Mouse (Mus musculus): ENCODE results near the gene Thoc3. TPM values are rescaled to one million over a fixed set of nuclear protein-coding genes. Genes with fewer than 3 reads are reported as not detected.

Thoc3 gene
- polyA plus RNA-seq, 1 experiment from 2014 or later, result 96.5 TPM

DNA sequence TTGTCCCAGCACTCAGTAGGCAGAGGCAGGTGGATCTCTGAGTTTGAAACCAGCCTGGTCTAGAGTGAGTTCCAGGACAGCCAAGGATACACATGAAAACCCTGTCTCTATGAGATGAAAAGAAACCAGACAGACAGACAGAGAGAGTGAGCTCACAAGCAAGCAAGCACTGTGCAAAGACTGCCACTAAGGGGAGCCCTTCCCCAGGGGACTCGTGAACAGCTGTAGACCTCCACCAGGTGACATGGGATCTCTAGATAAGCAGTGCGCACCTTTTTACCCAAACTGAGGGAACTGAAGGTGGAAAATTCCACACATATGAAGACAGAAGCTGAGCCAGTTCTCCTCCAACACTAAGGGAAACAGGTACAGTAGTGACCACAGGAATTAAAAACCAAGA, 11.6 kb downstream of the Thoc3 start:
- 62% methylated on average over 2 of the region's 2 CpGs for WGBS
- Histone ChIP-seq H3K9me3 (replicated peaks; ENCODE audit: control insufficient read depth, low read length) (no peaks in the 10 kb centered on the region), H3K4me2 (ENCODE audit: low read depth, low read length) (no peak overlapping the region), H3K27ac (ENCODE audit: low read length) (no peak overlapping the region), H3K9ac (ENCODE audit: low read length) (no peak overlapping the region), H3K4me1 (ENCODE audit: control insufficient read depth, insufficient read depth, low read length) (0 out of 2 replicates have a peak, but pooled peaks cover 3% of the 10 kb centered on the region), H3K4me3 (replicated peaks; ENCODE audit: low read length) (no peak overlapping the region), H3K36me3 (ENCODE audit: control insufficient read depth, insufficient read depth, low read length) (peaks cover 29% of the 10 kb centered on the region), H3K27me3 (ENCODE audit: control insufficient read depth, insufficient read depth, low read length) (no peaks in the 10 kb centered on the region)
- ATAC-seq (ENCODE audit: insufficient read depth, low FRiP score), result no peak

DNA sequence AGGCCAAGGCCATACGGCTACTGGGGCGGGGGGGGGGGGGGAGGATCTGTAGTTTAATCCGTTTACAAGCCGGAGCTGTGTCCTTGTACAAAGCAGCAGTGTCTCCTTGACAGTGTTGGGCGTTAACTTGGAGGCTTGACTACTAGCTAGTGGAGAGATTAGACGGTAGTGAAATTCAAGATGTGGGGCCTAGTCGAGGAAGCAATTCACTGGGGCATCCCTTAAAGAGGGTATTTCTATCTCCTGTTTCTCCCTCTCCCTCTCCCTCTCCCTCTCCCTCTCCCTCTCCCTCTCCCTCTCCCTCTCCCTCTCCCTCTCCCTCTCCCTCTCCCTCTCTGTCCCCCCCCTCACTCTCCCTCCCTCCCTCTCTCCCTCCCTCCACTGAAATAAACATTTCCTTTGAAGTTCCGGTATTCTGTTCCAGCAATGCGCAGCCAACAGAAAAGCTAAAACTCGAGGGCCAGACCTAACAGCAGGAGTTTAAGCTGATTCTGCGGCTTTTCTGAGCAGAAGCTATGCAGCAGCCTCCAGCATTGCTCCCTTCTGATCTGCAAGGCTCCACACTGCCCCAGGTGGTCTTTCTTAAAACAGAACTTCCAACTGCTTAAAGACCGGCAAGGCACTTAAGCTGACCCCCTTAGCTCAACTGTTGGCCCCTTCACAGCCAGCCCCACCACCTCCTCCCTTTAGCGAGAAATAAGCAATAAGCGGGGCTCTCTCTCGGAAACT, 21.0 kb downstream of the Thoc3 start:
- Histone ChIP-seq H3K36me3 (ENCODE audit: control insufficient read depth, insufficient read depth, low read length) (no peaks in the 10 kb centered on the region), H3K4me2 (ENCODE audit: low read depth, low read length) (peak overlapping the region; percentile 28; the same call in 1 of the 2 replicates), H3K4me1 (ENCODE audit: control insufficient read depth, insufficient read depth, low read length) (peaks cover 10% of the 10 kb centered on the region), H3K9ac (ENCODE audit: low read length) (peak overlapping the region; percentile 59; the same call in 1 of the 2 replicates), H3K27ac (ENCODE audit: low read length) (peak overlapping the region; percentile 5; the same call in 1 of the 2 replicates), H3K27me3 (ENCODE audit: control insufficient read depth, insufficient read depth, low read length) (no peaks in the 10 kb centered on the region), H3K4me3 (replicated peaks; ENCODE audit: low read length) (no peak overlapping the region), H3K9me3 (replicated peaks; ENCODE audit: control insufficient read depth, low read length) (no peaks in the 10 kb centered on the region)
- peak; percentile 37; the same call in 1 of the 2 replicates for ATAC-seq (ENCODE audit: insufficient read depth, low FRiP score)
- 1% methylated on average over 15 of the region's 15 CpGs for WGBS

DNA sequence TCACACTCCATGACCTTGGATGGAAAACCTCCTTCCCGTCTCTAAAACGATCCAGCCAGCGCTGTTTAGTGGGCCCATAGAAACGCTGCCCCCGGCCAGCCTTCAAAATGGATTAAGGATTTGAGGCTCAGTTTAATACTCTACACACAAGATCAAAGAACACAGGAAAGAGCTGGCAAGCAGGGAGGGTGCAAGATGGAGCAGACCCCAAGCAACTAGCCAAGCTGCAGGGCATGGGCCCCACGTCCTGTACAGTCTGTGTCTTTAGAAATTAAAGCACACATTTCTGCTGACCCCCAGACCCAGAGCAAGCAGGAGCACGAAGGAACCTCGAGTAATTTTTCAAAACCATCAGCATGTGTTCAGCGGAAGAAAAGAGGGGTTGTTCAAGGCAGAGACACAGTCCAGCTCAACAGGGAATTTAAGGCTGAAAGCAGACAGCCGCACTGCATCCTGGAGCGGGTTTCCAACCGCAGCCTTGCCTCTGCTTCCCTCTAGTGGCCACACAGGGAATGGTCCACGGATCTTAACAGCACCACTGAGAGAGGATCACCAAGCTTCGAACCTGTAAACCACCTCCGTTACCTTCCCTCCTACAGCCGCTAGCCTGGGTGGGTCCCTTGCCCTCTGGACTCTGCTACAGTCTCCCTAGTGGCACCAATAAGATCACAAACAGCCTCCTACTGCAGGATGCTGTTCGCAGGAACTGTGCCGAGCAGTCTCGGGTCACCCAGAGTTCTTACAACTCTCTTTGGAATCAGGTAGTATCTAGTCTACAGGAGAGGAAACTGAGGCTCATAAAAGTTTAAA, 21.8 kb downstream of the Thoc3 start:
- no peaks in the 10 kb centered on the region for H3K9me3 ChIP-seq (replicated peaks; ENCODE audit: control insufficient read depth, low read length)
- H3K27ac ChIP-seq (ENCODE audit: low read length), result peak overlapping the region; percentile 2; the same call in 1 of the 2 replicates
- H3K27me3 ChIP-seq (ENCODE audit: control insufficient read depth, insufficient read depth, low read length), result no peaks in the 10 kb centered on the region
- peak overlapping the region; percentile 23; the same call in 1 of the 2 replicates for H3K4me2 ChIP-seq (ENCODE audit: low read depth, low read length)
- H3K9ac ChIP-seq (ENCODE audit: low read length), result peak overlapping the region; percentile 33; the same call in 1 of the 2 replicates
- WGBS, result 23% methylated on average over 19 of the region's 19 CpGs
- H3K4me1 ChIP-seq (ENCODE audit: control insufficient read depth, insufficient read depth, low read length), result peaks cover 10% of the 10 kb centered on the region
- no peaks in the 10 kb centered on the region for H3K36me3 ChIP-seq (ENCODE audit: control insufficient read depth, insufficient read depth, low read length)
- ATAC-seq (ENCODE audit: insufficient read depth, low FRiP score), result peak; percentile 81
- H3K4me3 ChIP-seq (replicated peaks; ENCODE audit: low read length), result no peak overlapping the region

DNA sequence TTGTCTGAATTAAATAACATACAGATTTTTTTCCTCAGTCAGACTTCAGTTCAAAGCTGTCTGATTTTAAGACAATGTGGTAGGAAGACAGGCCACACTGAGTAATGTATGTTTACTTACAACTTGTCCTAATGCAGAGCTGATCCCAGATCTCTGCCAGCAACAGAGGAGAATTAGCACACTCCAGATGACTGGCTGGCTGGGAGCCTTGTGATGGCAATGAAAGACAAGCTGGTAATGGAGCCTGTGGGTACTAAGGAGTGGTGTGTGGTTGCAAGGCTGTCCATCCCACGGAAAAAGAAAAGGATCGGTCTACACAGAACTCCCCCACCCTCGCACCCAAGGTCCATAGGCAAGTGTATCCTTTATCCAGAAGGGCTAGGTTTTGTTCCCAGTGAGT, 25.0 kb downstream of the Thoc3 start:
- Histone ChIP-seq H3K4me1 (ENCODE audit: control insufficient read depth, insufficient read depth, low read length) (peaks cover 16% of the 10 kb centered on the region), H3K4me2 (ENCODE audit: low read depth, low read length) (no peak overlapping the region)
- WGBS, result 76% methylated on average over 3 of the region's 3 CpGs

DNA sequence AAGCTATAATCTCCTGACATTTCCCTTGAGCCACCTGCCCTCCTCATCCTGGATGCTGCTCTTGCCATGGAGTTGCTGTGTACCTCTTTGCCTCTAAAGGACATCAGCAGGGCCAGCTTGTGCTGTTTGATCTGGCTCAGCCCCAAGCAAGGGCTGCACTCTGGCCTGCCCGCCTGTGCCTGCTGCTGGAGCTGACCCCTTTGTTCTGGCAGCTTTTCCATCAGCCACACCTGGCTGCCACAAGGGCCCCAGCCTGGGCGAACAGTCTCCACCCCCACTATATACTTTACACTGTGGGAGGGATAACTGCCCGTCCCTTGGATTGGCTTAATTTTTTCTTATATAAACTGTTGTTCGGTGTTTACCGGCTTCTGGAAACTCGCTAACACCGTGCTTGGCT, 28.7 kb downstream of the Thoc3 start:
- H3K9me3 ChIP-seq (replicated peaks; ENCODE audit: control insufficient read depth, low read length), result no peaks in the 10 kb centered on the region
- no peak overlapping the region for H3K4me3 ChIP-seq (replicated peaks; ENCODE audit: low read length)
- H3K4me2 ChIP-seq (ENCODE audit: low read depth, low read length), result no peak overlapping the region
- H3K36me3 ChIP-seq (ENCODE audit: control insufficient read depth, insufficient read depth, low read length), result no peaks in the 10 kb centered on the region
- no peak overlapping the region for H3K9ac ChIP-seq (ENCODE audit: low read length)
- H3K27me3 ChIP-seq (ENCODE audit: control insufficient read depth, insufficient read depth, low read length), result no peaks in the 10 kb centered on the region
- H3K4me1 ChIP-seq (ENCODE audit: control insufficient read depth, insufficient read depth, low read length), result 0 out of 2 replicates have a peak, but pooled peaks cover 8% of the 10 kb centered on the region
- H3K27ac ChIP-seq (ENCODE audit: low read length), result peak overlapping the region; percentile 66
- peak; percentile 89 for ATAC-seq (ENCODE audit: insufficient read depth, low FRiP score)
- 29% methylated on average over 7 of the region's 7 CpGs for WGBS

More for the DNA sequence above, 25.0 kb downstream of the Thoc3 start:
- Histone ChIP-seq H3K27ac (ENCODE audit: low read length) (no peak overlapping the region), H3K27me3 (ENCODE audit: control insufficient read depth, insufficient read depth, low read length) (no peaks in the 10 kb centered on the region), H3K4me3 (replicated peaks; ENCODE audit: low read length) (no peak overlapping the region), H3K9ac (ENCODE audit: low read length) (no peak overlapping the region), H3K9me3 (replicated peaks; ENCODE audit: control insufficient read depth, low read length) (no peaks in the 10 kb centered on the region), H3K36me3 (ENCODE audit: control insufficient read depth, insufficient read depth, low read length) (no peaks in the 10 kb centered on the region)
- no peak for ATAC-seq (ENCODE audit: insufficient read depth, low FRiP score)

DNA sequence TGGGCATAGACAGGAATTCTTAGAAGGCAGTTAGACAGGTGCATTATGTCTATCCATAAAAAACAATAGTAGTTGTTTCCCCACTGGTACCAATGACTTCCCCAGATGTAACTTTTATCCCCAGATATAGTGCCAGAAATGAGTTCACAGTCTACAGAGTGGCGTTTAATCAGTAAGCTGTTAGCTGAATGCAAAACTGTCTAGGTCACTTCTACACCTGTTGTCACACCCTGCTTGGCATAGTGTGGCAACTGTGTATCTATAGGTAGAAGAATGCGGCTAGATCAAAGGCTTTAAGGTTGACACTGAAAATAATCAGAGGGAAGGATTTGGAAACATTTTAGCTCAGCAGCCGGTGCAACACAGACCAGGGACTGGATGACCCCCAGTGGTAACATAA, 29.8 kb downstream of the Thoc3 start:
- H3K9ac ChIP-seq (ENCODE audit: low read length), result no peak overlapping the region
- no peak overlapping the region for H3K4me3 ChIP-seq (replicated peaks; ENCODE audit: low read length)
- H3K4me2 ChIP-seq (ENCODE audit: low read depth, low read length), result no peak overlapping the region
- peak overlapping the region; percentile 31; the same call in 1 of the 2 replicates for H3K27ac ChIP-seq (ENCODE audit: low read length)
- ATAC-seq (ENCODE audit: insufficient read depth, low FRiP score), result no peak
- no peaks in the 10 kb centered on the region for H3K9me3 ChIP-seq (replicated peaks; ENCODE audit: control insufficient read depth, low read length)
- H3K27me3 ChIP-seq (ENCODE audit: control insufficient read depth, insufficient read depth, low read length), result no peaks in the 10 kb centered on the region
- H3K4me1 ChIP-seq (ENCODE audit: control insufficient read depth, insufficient read depth, low read length), result 0 out of 2 replicates have a peak, but pooled peaks cover 8% of the 10 kb centered on the region
- H3K36me3 ChIP-seq (ENCODE audit: control insufficient read depth, insufficient read depth, low read length), result no peaks in the 10 kb centered on the region
- 45% methylated on average over 3 of the region's 3 CpGs for WGBS

DNA sequence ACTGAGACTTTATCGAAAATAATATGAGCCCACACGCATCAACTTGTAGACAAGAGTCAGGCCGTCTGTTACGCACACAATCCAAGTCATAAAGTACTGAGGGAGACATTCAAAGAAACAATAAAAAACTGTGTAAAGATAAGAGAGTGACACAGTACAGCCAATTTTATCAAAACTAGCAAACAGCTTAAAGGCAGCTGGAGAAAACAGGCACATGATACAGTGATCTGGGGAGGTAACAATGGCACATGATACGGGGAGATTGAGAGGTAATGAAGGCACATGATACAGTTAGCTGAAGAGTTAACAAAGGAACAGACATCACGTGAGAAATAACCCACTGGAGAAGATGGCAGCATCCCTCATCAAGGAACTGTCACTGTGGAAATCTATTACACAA, 31.6 kb downstream of the Thoc3 start:
- Histone ChIP-seq H3K4me3 (replicated peaks; ENCODE audit: low read length) (no peak overlapping the region), H3K4me1 (ENCODE audit: control insufficient read depth, insufficient read depth, low read length) (0 out of 2 replicates have a peak, but pooled peaks cover 8% of the 10 kb centered on the region), H3K27ac (ENCODE audit: low read length) (no peak overlapping the region), H3K36me3 (ENCODE audit: control insufficient read depth, insufficient read depth, low read length) (no peaks in the 10 kb centered on the region), H3K9me3 (replicated peaks; ENCODE audit: control insufficient read depth, low read length) (no peaks in the 10 kb centered on the region), H3K27me3 (ENCODE audit: control insufficient read depth, insufficient read depth, low read length) (no peaks in the 10 kb centered on the region), H3K9ac (ENCODE audit: low read length) (no peak overlapping the region), H3K4me2 (ENCODE audit: low read depth, low read length) (no peak overlapping the region)
- WGBS, result 72% methylated on average over 6 of the region's 6 CpGs
- ATAC-seq (ENCODE audit: insufficient read depth, low FRiP score), result no peak

DNA sequence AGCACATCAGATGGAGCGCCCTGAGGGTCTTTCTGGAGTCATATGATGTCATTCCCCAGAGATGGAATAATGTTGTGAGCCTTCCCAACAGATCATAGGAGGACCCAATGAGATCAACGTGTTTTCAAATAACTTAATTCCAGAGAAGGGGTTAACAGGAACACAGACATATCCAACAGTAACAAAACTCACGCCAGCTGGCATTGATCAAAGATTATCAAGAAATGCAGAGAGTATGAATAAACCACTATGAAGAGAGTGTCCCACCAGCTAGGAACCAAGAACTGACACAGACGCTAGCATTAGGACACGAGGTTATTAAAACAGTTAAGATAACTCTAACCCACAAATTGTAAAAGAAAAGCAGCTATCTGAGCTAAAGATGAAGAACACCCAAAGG, 32.0 kb downstream of the Thoc3 start:
- Histone ChIP-seq H3K9me3 (replicated peaks; ENCODE audit: control insufficient read depth, low read length) (no peaks in the 10 kb centered on the region), H3K27ac (ENCODE audit: low read length) (no peak overlapping the region), H3K9ac (ENCODE audit: low read length) (no peak overlapping the region), H3K36me3 (ENCODE audit: control insufficient read depth, insufficient read depth, low read length) (no peaks in the 10 kb centered on the region), H3K4me2 (ENCODE audit: low read depth, low read length) (no peak overlapping the region), H3K4me1 (ENCODE audit: control insufficient read depth, insufficient read depth, low read length) (0 out of 2 replicates have a peak, but pooled peaks cover 8% of the 10 kb centered on the region), H3K4me3 (replicated peaks; ENCODE audit: low read length) (no peak overlapping the region), H3K27me3 (ENCODE audit: control insufficient read depth, insufficient read depth, low read length) (no peaks in the 10 kb centered on the region)
- WGBS, result 46% methylated on average over 5 of the region's 5 CpGs
- no peak for ATAC-seq (ENCODE audit: insufficient read depth, low FRiP score)

DNA sequence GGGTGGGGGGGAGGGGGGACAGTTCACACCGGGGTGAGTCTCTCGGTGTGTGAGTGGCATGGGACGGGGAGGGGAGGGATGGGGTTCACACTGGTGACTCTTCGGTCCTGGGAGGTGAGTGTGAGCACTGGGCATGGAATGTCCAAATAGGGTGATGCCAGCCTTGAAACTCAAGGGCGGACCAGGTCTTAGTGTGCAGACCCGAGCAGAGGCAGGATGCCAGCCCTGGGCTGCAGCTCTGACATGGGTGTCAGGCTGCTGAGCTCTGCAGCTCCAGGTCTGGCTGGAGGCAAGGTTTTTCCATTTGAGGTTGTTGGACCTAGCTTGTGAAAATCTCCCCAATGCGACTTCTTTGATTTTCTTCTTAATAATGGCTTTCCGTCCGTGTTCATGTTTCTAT, 37.5 kb downstream of the Thoc3 start:
- Histone ChIP-seq H3K27me3 (ENCODE audit: control insufficient read depth, insufficient read depth, low read length) (no peaks in the 10 kb centered on the region), H3K4me3 (replicated peaks; ENCODE audit: low read length) (no peak overlapping the region), H3K4me2 (ENCODE audit: low read depth, low read length) (no peak overlapping the region), H3K4me1 (ENCODE audit: control insufficient read depth, insufficient read depth, low read length) (peaks cover 7% of the 10 kb centered on the region; the same call in 1 of the 2 replicates), H3K36me3 (ENCODE audit: control insufficient read depth, insufficient read depth, low read length) (no peaks in the 10 kb centered on the region), H3K9ac (ENCODE audit: low read length) (no peak overlapping the region), H3K9me3 (replicated peaks; ENCODE audit: control insufficient read depth, low read length) (no peaks in the 10 kb centered on the region), H3K27ac (ENCODE audit: low read length) (no peak overlapping the region)
- ATAC-seq (ENCODE audit: insufficient read depth, low FRiP score), result no peak
- WGBS, result 78% methylated on average over 9 of the region's 9 CpGs
